Mouse (Mus musculus) E14TG2a.4 (cell line): ENCODE measurements at regions not wholly inside any gene's neighbourhood (a gene's known extent, or its start where the extent isn't known, plus 50 kb on each side); places are given as distances from the start of the nearest gene placed in this dataset.

ENCODE experiments used
- CTCF ChIP-seq: conservative IDR thresholded peaks from 2 replicates; pipeline ENCODE4 v1.5.1; 2014; ENCODE audit warnings: low read length
- NANOG ChIP-seq: IDR thresholded peaks from 2 replicates; pipeline ENCODE4 v1.6.1; 2014; ENCODE audit warnings: borderline replicate concordance, low read length, mixed read lengths
- POU5F1 ChIP-seq: IDR thresholded peaks from 2 replicates; pipeline ENCODE4 v1.6.1; 2014; ENCODE audit warnings: low read length, borderline replicate concordance

GRCm38 (mm10) chr12:106211488-106211887, 201.5 kb downstream of the Vrk1 start:
- TF ChIP-seq CTCF (no peak), NANOG (no peak), POU5F1 (no peak)
